Mouse (Mus musculus): ENCODE measurements at regions not wholly inside any gene's neighbourhood (a gene's known extent, or its start where the extent isn't known, plus 50 kb on each side); places are given as distances from the start of the nearest gene placed in this dataset.

- no peak for DNase-seq (ENCODE audit: low spot score)
Observed at GRCm38 (mm10) chr1:125307223-125307622, 128.3 kb downstream of the Actr3 start.

GRCm38 (mm10) chr1:125298520-125299090 is 136.9 kb downstream of the Actr3 start:
- DNase-seq (ENCODE audit: low spot score), result no peak

- no peak for DNase-seq (ENCODE audit: low spot score)
Observed at GRCm38 (mm10) chr1:125295646-125296045, 139.9 kb downstream of the Actr3 start.

GRCm38 (mm10) chr1:125290320-125291021 is 145.1 kb downstream of the Actr3 start:
- DNase-seq (ENCODE audit: low spot score), result no peak

- no peak for DNase-seq (ENCODE audit: low spot score)
Observed at GRCm38 (mm10) chr1:125286347-125286746, 149.2 kb downstream of the Actr3 start.

GRCm38 (mm10) chr1:125284693-125285092 is 150.8 kb downstream of the Actr3 start:
- DNase-seq (ENCODE audit: low spot score), result no peak

- no peak for DNase-seq (ENCODE audit: low spot score)
Observed at GRCm38 (mm10) chr1:125273752-125274151, 161.8 kb downstream of the Actr3 start.

- no peak for DNase-seq (ENCODE audit: low spot score)
Observed at GRCm38 (mm10) chr1:125263684-125264083, 171.8 kb downstream of the Actr3 start.

- DNase-seq (ENCODE audit: low spot score), result no peak
Observed at GRCm38 (mm10) chr1:125263068-125263467, 172.5 kb downstream of the Actr3 start.

GRCm38 (mm10) chr1:125242345-125242744 is 193.2 kb downstream of the Actr3 start:
- no peak for DNase-seq (ENCODE audit: low spot score)

GRCm38 (mm10) chr1:125241717-125242116 is 193.8 kb downstream of the Actr3 start:
- no peak for DNase-seq (ENCODE audit: low spot score)

GRCm38 (mm10) chr1:125237595-125237988 is 197.9 kb downstream of the Actr3 start:
- no peak for DNase-seq (ENCODE audit: low spot score)

- DNase-seq (ENCODE audit: low spot score), result no peak
Observed at GRCm38 (mm10) chr1:125236948-125237594, 198.5 kb downstream of the Actr3 start.

GRCm38 (mm10) chr1:125234747-125235146 is 200.8 kb downstream of the Actr3 start:
- no peak for DNase-seq (ENCODE audit: low spot score)

GRCm38 (mm10) chr1:125223370-125223769 is 212.2 kb downstream of the Actr3 start:
- no peak for DNase-seq (ENCODE audit: low spot score)

- DNase-seq (ENCODE audit: low spot score), result no peak
Observed at GRCm38 (mm10) chr1:125216192-125216591, 219.3 kb downstream of the Actr3 start.

GRCm38 (mm10) chr1:125187091-125187490 is 248.4 kb downstream of the Actr3 start:
- no peak for DNase-seq (ENCODE audit: low spot score)

- DNase-seq (ENCODE audit: low spot score), result no peak
Observed at GRCm38 (mm10) chr1:125176124-125176937, 259.2 kb downstream of the Actr3 start.

GRCm38 (mm10) chr1:125174725-125175124 is 260.8 kb downstream of the Actr3 start:
- no peak for DNase-seq (ENCODE audit: low spot score)

- no peak for DNase-seq (ENCODE audit: low spot score)
Observed at GRCm38 (mm10) chr1:125172474-125172873, 263.1 kb downstream of the Actr3 start.

- DNase-seq (ENCODE audit: low spot score), result no peak
Observed at GRCm38 (mm10) chr1:125165226-125165625, 270.3 kb downstream of the Actr3 start.

- DNase-seq (ENCODE audit: low spot score), result no peak
Observed at GRCm38 (mm10) chr1:125158481-125158880, 277.0 kb downstream of the Actr3 start.

Measured in heart, adult 8-10 months (tissue).